Mouse (Mus musculus): ENCODE measurements around the gene Haus2.

GRCm38 (mm10) chr2:120567798-120568320 lies 41.3 kb upstream of the Haus2 start:
- TF ChIP-seq GATA1 (IDR thresholded peaks at IDR 0.05; ENCODE audit: low read length) (no peak), TAL1 (IDR thresholded peaks at IDR 0.05; ENCODE audit: low read length) (no peak)
